Mouse (Mus musculus): ENCODE data around the gene Nsrp1. TPM values are rescaled to one million over a fixed set of nuclear protein-coding genes. Genes with fewer than 3 reads are reported as not detected.

Gene Nsrp1
- polyA plus RNA-seq, 1 experiment from 2014 or later, result 58.5 TPM

DNA sequence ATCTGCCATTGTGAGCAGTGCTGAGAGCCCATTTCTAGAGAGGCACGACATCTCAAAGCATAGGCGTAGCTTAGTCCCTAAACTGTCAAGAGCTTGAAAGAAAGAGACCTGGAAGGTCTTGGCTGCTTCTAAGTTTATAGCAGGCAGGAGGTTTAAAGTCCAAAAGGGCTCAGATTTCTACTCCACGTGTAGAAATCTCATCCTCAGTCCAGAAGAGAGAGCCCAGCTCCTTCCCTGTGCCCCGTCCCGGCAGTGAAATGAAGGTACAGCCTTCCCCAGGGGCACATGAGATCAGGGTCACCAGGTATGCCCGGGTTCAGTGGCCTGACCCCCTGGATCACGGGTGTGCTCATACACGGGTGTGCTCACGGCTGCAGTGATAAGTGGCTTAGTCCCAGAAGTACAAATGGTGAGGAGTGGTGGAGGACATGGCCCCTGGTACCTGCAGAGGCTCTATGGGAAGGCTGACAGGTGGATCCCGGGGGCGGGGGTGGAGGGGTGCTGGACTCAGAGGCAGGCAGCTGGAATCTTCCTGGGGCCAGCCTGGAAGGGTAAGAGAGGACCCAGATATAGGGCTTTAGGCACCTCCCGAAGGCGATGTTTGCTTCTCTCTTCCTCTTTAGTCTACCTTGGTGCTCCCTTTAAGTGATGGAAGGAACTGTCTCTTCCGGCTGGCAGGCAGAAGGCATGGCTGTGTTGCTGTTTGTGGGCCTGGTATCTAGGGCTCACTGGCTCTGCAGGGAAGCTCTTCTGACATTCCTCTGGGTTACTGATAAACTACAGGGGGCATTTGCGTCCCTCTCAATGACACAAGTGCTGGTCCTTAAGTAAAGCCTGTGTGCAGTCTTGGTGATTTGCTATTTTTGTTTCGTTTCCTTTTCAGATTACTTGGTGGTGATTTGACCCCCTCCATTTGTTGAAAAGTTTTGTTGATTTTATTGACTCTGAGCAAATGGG is 68.9 kb downstream of the Nsrp1 start:
- DNase-seq (ENCODE audit: low spot score) (no peak), ATAC-seq (no peak)
- H3K4me3 ChIP-seq (ENCODE audit: low read depth, low read length), result no peak overlapping the region
- no peaks in the 10 kb centered on the region for H3K4me1 ChIP-seq (ENCODE audit: insufficient read depth, low read depth, low read length)
- no peaks in the 10 kb centered on the region for H3K27me3 ChIP-seq (replicated peaks; ENCODE audit: insufficient read depth, low read length)
- no peak for TF ChIP-seq CTCF (IDR thresholded peaks at IDR 0.05)
- no peak for TF ChIP-seq EP300 (IDR thresholded peaks at IDR 0.05)
- no peaks in the 10 kb centered on the region for H3K36me3 ChIP-seq (ENCODE audit: insufficient read depth, low read length)
- H3K4me2 ChIP-seq (replicated peaks; ENCODE audit: low read depth, low read length), result no peak overlapping the region
- 55% methylated on average over 16 of the region's 16 CpGs for WGBS
- H3K9me3 ChIP-seq (ENCODE audit: low read length), result no peaks in the 10 kb centered on the region
- H3K9ac ChIP-seq (replicated peaks; ENCODE audit: low read depth), result no peak overlapping the region
- H3K27ac ChIP-seq (ENCODE audit: low read length), result no peak overlapping the region

DNA sequence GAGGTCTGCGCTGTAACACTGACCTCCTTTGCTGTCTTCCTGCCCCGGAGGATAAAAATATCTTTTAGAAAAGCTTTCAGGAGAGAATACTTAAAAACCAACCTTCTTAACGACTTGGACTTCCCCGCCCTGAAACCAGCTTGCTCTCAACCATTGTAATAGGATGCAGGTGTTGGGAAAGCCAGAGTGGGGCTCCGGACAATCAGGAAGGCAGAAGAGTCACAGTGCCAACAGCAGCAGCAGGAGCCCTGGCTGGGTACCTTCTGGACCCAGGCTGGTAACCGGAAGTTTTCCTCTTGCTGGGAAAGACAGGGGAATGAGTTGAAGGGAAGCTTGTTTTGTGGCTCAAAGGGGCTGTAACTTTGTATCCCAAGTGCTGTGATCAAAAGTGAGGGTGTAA is 71.6 kb downstream of the Nsrp1 start:
- ATAC-seq, result no peak
- H3K27me3 ChIP-seq (replicated peaks; ENCODE audit: insufficient read depth, low read length), result no peaks in the 10 kb centered on the region
- no peak overlapping the region for H3K4me3 ChIP-seq (ENCODE audit: low read depth, low read length)
- H3K27ac ChIP-seq (ENCODE audit: low read length), result no peak overlapping the region
- H3K36me3 ChIP-seq (ENCODE audit: insufficient read depth, low read length), result no peaks in the 10 kb centered on the region
- 37% methylated on average over 6 of the region's 6 CpGs for WGBS
- no peak for TF ChIP-seq CTCF (IDR thresholded peaks at IDR 0.05)
- no peak for TF ChIP-seq EP300 (IDR thresholded peaks at IDR 0.05)
- no peak overlapping the region for H3K4me2 ChIP-seq (replicated peaks; ENCODE audit: low read depth, low read length)
- DNase-seq (ENCODE audit: low spot score), result no peak
- no peak overlapping the region for H3K9ac ChIP-seq (replicated peaks; ENCODE audit: low read depth)
- H3K4me1 ChIP-seq (ENCODE audit: insufficient read depth, low read depth, low read length), result no peaks in the 10 kb centered on the region
- no peaks in the 10 kb centered on the region for H3K9me3 ChIP-seq (ENCODE audit: low read length)

DNA sequence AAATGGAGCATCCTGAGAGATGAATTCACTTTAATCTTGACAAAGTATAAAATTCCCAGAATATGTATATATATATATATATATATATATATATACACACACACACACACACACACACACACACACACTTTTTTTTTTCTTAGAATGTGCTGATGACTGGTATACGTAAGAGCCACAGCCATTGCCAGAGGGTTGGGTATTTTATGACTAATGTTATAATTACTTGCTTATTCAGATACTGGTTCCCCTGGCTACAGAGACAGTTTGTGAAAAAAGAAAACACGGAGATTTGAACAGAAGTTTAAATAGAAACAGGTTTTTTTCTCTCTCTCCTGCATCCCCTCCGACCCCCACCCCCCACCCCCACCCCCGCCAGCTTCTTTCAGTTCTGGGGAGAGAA is 72.4 kb downstream of the Nsrp1 start:
- TF ChIP-seq CTCF (IDR thresholded peaks at IDR 0.05), result no peak
- TF ChIP-seq EP300 (IDR thresholded peaks at IDR 0.05), result no peak
- WGBS, result 57% methylated on average over 4 of the region's 4 CpGs
- Histone ChIP-seq H3K36me3 (ENCODE audit: insufficient read depth, low read length) (no peaks in the 10 kb centered on the region), H3K4me1 (ENCODE audit: insufficient read depth, low read depth, low read length) (no peaks in the 10 kb centered on the region), H3K4me3 (ENCODE audit: low read depth, low read length) (no peak overlapping the region), H3K27me3 (replicated peaks; ENCODE audit: insufficient read depth, low read length) (no peaks in the 10 kb centered on the region), H3K9me3 (ENCODE audit: low read length) (no peaks in the 10 kb centered on the region), H3K27ac (ENCODE audit: low read length) (no peak overlapping the region), H3K9ac (replicated peaks; ENCODE audit: low read depth) (no peak overlapping the region), H3K4me2 (replicated peaks; ENCODE audit: low read depth, low read length) (no peak overlapping the region)
- DNase-seq (ENCODE audit: low spot score) (no peak), ATAC-seq (no peak)

DNA sequence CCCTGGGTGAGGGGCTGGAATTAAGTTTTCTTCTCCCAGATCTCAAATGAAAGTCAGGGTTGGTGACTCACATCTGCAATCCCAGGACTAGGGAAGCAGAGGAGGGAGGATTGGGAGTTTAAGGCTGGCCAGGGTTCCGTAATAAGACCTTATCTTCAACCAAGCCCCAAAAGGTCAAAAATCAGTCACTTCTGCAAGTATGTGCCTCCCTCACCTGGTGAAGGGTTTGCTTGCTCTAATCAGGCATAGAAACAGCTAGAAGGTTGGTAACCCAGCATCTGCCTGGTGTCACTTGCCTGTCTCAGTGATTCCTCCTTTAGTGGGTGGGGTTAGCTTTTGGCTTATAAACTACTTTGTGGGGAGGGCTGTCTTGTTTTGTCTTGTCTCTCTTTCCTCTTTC is 75.9 kb downstream of the Nsrp1 start:
- H3K27me3 ChIP-seq (replicated peaks; ENCODE audit: insufficient read depth, low read length), result peaks cover 6% of the 10 kb centered on the region
- no peaks in the 10 kb centered on the region for H3K9me3 ChIP-seq (ENCODE audit: low read length)
- no peak overlapping the region for H3K4me2 ChIP-seq (replicated peaks; ENCODE audit: low read depth, low read length)
- 32% methylated on average over 1 of the region's 1 CpGs for WGBS
- no peaks in the 10 kb centered on the region for H3K36me3 ChIP-seq (ENCODE audit: insufficient read depth, low read length)
- ATAC-seq (no peak), DNase-seq (ENCODE audit: low spot score) (no peak)
- TF ChIP-seq EP300 (IDR thresholded peaks at IDR 0.05) (no peak), CTCF (IDR thresholded peaks at IDR 0.05) (no peak)
- H3K9ac ChIP-seq (replicated peaks; ENCODE audit: low read depth), result no peak overlapping the region
- no peak overlapping the region for H3K27ac ChIP-seq (ENCODE audit: low read length)
- no peaks in the 10 kb centered on the region for H3K4me1 ChIP-seq (ENCODE audit: insufficient read depth, low read depth, low read length)
- H3K4me3 ChIP-seq (ENCODE audit: low read depth, low read length), result no peak overlapping the region

DNA sequence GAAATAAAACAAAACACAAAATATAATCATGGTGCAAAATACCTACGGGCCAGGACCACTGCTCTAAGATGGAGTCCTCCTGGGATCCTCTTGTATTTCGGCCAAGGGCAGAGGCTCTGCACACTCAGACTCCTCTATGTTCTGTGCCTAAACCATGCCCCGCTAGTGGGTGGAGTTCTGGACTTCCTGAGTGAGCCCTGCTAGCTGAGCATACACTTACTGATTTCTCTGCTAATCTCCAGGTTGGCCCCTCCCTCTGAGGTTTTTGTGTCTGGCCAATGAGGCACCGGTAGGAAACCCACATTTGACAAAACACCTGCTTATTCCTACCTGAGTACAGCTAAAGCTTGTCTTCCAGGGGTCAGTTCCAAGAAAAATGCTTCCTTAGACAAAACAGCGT is 77.5 kb downstream of the Nsrp1 start:
- 49% methylated on average over 5 of the region's 5 CpGs for WGBS
- ATAC-seq (no peak), DNase-seq (ENCODE audit: low spot score) (no peak)
- Histone ChIP-seq H3K27ac (ENCODE audit: low read length) (no peak overlapping the region), H3K27me3 (replicated peaks; ENCODE audit: insufficient read depth, low read length) (peaks cover 6% of the 10 kb centered on the region), H3K36me3 (ENCODE audit: insufficient read depth, low read length) (no peaks in the 10 kb centered on the region), H3K4me2 (replicated peaks; ENCODE audit: low read depth, low read length) (no peak overlapping the region), H3K4me1 (ENCODE audit: insufficient read depth, low read depth, low read length) (no peaks in the 10 kb centered on the region), H3K9me3 (ENCODE audit: low read length) (no peaks in the 10 kb centered on the region), H3K4me3 (ENCODE audit: low read depth, low read length) (no peak overlapping the region), H3K9ac (replicated peaks; ENCODE audit: low read depth) (no peak overlapping the region)
- TF ChIP-seq EP300 (IDR thresholded peaks at IDR 0.05) (no peak), CTCF (IDR thresholded peaks at IDR 0.05) (no peak)

DNA sequence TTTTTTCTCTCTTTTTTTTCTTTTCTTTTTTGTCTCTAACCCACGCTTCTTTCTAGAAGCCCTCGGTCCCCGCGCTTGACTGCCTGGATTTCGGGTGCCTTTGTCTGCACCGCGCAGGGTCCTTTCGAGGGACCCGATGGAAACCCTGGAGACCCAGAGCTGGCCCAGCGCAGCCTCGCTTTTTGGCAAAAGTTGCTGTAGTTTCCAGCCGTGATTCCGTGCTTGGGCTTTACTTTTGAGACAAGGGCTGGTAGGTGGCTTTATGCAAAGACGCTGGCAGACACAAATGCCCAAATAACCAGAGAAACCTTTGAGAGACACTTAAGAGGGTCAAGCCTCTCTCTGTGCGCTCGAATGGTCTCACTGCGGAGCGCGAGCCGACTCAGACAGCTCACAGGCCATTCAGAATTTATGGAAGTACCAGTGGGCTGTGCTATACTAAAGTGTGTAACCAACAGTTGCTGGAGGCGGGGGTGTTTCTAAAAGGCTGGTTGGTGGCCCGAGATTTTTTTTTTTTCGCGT is 79.5 kb downstream of the Nsrp1 start:
- no peaks in the 10 kb centered on the region for H3K9me3 ChIP-seq (ENCODE audit: low read length)
- TF ChIP-seq CTCF (IDR thresholded peaks at IDR 0.05), result no peak
- 7% methylated on average over 22 of the region's 24 CpGs for WGBS
- no peak for ATAC-seq
- no peak overlapping the region for H3K27ac ChIP-seq (ENCODE audit: low read length)
- H3K4me1 ChIP-seq (ENCODE audit: insufficient read depth, low read depth, low read length), result no peaks in the 10 kb centered on the region
- no peak for DNase-seq (ENCODE audit: low spot score)
- peak overlapping the region; percentile 77 for H3K4me2 ChIP-seq (replicated peaks; ENCODE audit: low read depth, low read length)
- peaks cover 6% of the 10 kb centered on the region for H3K27me3 ChIP-seq (replicated peaks; ENCODE audit: insufficient read depth, low read length)
- no peaks in the 10 kb centered on the region for H3K36me3 ChIP-seq (ENCODE audit: insufficient read depth, low read length)
- H3K4me3 ChIP-seq (ENCODE audit: low read depth, low read length), result peak overlapping the region; percentile 43
- H3K9ac ChIP-seq (replicated peaks; ENCODE audit: low read depth), result no peak overlapping the region
